8 mouse cellular contexts compared by ENCODE assay signal in the genomic region with DNA sequence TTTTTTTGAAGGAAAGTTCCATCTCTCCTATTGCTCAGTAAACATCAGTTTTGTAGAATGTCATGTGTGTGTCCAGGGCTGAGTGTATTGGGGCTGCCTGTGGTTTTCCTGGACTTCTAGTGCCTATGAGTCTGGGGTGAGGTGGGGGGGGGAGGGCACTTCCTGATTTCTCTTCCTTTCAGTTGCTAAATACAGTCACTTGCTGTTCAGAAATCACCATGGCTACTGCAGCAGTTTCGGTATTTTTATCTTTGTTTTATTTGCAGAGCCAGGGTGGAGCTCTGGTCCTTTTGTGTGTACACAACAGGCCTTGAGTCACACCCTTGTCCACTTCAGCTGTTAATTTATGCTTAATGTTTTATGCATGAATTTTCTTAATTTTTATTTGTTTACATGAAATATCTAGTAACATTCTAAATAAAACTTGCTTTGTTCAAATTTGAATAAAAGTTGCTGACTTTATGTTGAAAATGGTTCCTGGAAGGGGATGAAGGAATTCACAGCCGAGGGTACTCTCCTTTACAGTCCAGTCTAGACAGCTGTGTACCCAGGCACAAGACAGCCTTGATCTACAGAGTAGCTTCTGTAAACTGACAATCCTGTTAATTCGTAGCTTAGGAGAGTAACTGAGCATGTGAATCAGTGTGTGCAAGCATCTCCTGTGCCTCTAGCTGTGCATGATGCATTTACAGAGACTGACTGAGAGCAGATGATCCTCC.
DNase-seq lines count a peak whose midpoint lies in the region; ATAC-seq lines count a peak whose summit lies in the region.

No protein-coding gene starts in this region.

- no peaks in the 10 kb centered on the region for H3K4me1 ChIP-seq in embryonic facial prominence, embryonic 11.5 days (ENCODE audit: control insufficient read depth, insufficient read depth, low read length)
- peaks cover 23% of the 10 kb centered on the region for H3K4me1 ChIP-seq in embryonic facial prominence, embryonic 10.5 days
- H3K4me1 ChIP-seq in intestine, embryonic 14.5 days (replicated peaks; ENCODE audit: control insufficient read depth, insufficient read depth, low read length): no peaks in the 10 kb centered on the region; the same call in 1 of the 2 replicates
- H3K4me1 ChIP-seq in liver, embryonic 15.5 days (replicated peaks): no peaks in the 10 kb centered on the region

- H3K27me3 ChIP-seq in embryonic facial prominence, embryonic 11.5 days (ENCODE audit: control insufficient read depth, insufficient read depth, low read length): no peaks in the 10 kb centered on the region
- no peaks in the 10 kb centered on the region for H3K27me3 ChIP-seq in embryonic facial prominence, embryonic 10.5 days (replicated peaks; ENCODE audit: low read depth, poor library complexity, severe bottlenecking)
- H3K27me3 ChIP-seq in intestine, embryonic 14.5 days (replicated peaks; ENCODE audit: control insufficient read depth, insufficient read depth, low read length): no peaks in the 10 kb centered on the region
- no peaks in the 10 kb centered on the region for H3K27me3 ChIP-seq in liver, embryonic 15.5 days

- H3K27ac ChIP-seq in embryonic facial prominence, embryonic 11.5 days (replicated peaks; ENCODE audit: low read depth, low read length): no peak overlapping the region
- no peak overlapping the region for H3K27ac ChIP-seq in embryonic facial prominence, embryonic 10.5 days (replicated peaks)
- H3K27ac ChIP-seq in intestine, embryonic 14.5 days (ENCODE audit: low read depth): no peak overlapping the region
- H3K27ac ChIP-seq in liver, embryonic 15.5 days (replicated peaks): no peak overlapping the region

- H3K36me3 ChIP-seq in embryonic facial prominence, embryonic 11.5 days (replicated peaks; ENCODE audit: control insufficient read depth, insufficient read depth, low read depth, low read length): no peaks in the 10 kb centered on the region
- no peaks in the 10 kb centered on the region for H3K36me3 ChIP-seq in embryonic facial prominence, embryonic 10.5 days (replicated peaks)
- no peaks in the 10 kb centered on the region for H3K36me3 ChIP-seq in intestine, embryonic 14.5 days (ENCODE audit: control insufficient read depth, insufficient read depth, low read length)
- no peaks in the 10 kb centered on the region for H3K36me3 ChIP-seq in liver, embryonic 15.5 days (replicated peaks)

- ATAC-seq in embryonic facial prominence, embryonic 11.5 days (replicated peaks; ENCODE audit: insufficient number of reproducible peaks, low FRiP score, low TSS enrichment, low read depth): peak; percentile 65; the same call in 1 of the 2 replicates
- peak; percentile 67 for ATAC-seq in intestine, embryonic 14.5 days (replicated peaks; ENCODE audit: low FRiP score, low TSS enrichment, low read depth)
- peak; percentile 56; the same call in 1 of the 2 replicates for ATAC-seq in liver, embryonic 15.5 days (ENCODE audit: insufficient read depth)
- ATAC-seq in erythroblast, adult 5-6 weeks (replicated peaks; ENCODE audit: low FRiP score, poor library complexity, severe bottlenecking): no peak

- H3K4me2 ChIP-seq in embryonic facial prominence, embryonic 11.5 days (ENCODE audit: low read depth, low read length): no peak overlapping the region
- H3K4me2 ChIP-seq in intestine, embryonic 14.5 days (ENCODE audit: low read length): no peak overlapping the region
- no peak overlapping the region for H3K4me2 ChIP-seq in liver, embryonic 15.5 days

- peak; percentile 8 for DNase-seq in embryonic facial prominence, embryonic 11.5 days (ENCODE audit: low spot score)
- DNase-seq in embryonic facial prominence, embryonic 10.5 days (ENCODE audit: low spot score): no peak
- peak; percentile 88 for DNase-seq in Muller cell, postnatal 12 days (ENCODE audit: inconsistent ontology term)
- DNase-seq in intestine, embryonic 14.5 days (ENCODE audit: low spot score): no peak
- peak; percentile 30 for DNase-seq in right cerebral cortex, postnatal 4 days
- no peak for DNase-seq in cerebellum, adult 11 months

- WGBS in embryonic facial prominence, embryonic 11.5 days: 50% methylated on average over 3 of the region's 3 CpGs
- 57% methylated on average over 3 of the region's 3 CpGs for WGBS in embryonic facial prominence, embryonic 10.5 days
- 27% methylated on average over 3 of the region's 3 CpGs for WGBS in intestine, embryonic 14.5 days
- WGBS in liver, embryonic 15.5 days (ENCODE audit: insufficient replicate concordance): 9% methylated on average over 3 of the region's 3 CpGs

- no peak overlapping the region for H3K4me3 ChIP-seq in embryonic facial prominence, embryonic 11.5 days (ENCODE audit: low read depth, low read length)
- no peak overlapping the region for H3K4me3 ChIP-seq in embryonic facial prominence, embryonic 10.5 days
- H3K4me3 ChIP-seq in intestine, embryonic 14.5 days (ENCODE audit: low read depth, low read length): no peak overlapping the region
- no peak overlapping the region for H3K4me3 ChIP-seq in liver, embryonic 15.5 days (replicated peaks)

- H3K9me3 ChIP-seq in embryonic facial prominence, embryonic 11.5 days (replicated peaks; ENCODE audit: control insufficient read depth, low read length): no peaks in the 10 kb centered on the region
- H3K9me3 ChIP-seq in embryonic facial prominence, embryonic 10.5 days: no peaks in the 10 kb centered on the region
- H3K9me3 ChIP-seq in intestine, embryonic 14.5 days (ENCODE audit: control insufficient read depth, low read length): no peaks in the 10 kb centered on the region
- no peaks in the 10 kb centered on the region for H3K9me3 ChIP-seq in liver, embryonic 15.5 days (replicated peaks)

- H3K9ac ChIP-seq in embryonic facial prominence, embryonic 11.5 days (replicated peaks; ENCODE audit: low read length): no peak overlapping the region
- no peak overlapping the region for H3K9ac ChIP-seq in intestine, embryonic 14.5 days (ENCODE audit: low read length)
- no peak overlapping the region for H3K9ac ChIP-seq in liver, embryonic 15.5 days

Comparison
In these comparisons a context has a peak if more than half of its experiments do, and no peak if none do; other contexts are left out.
1. DNase-seq: peak in embryonic facial prominence, embryonic 11.5 days (single experiment), Muller cell, postnatal 12 days (single experiment) and right cerebral cortex, postnatal 4 days (single experiment); none in embryonic facial prominence, embryonic 10.5 days (single experiment), intestine, embryonic 14.5 days (single experiment) and cerebellum, adult 11 months (single experiment).